Mouse (Mus musculus): ENCODE measurements at regions not wholly inside any gene's neighbourhood (a gene's known extent, or its start where the extent isn't known, plus 50 kb on each side); places are given as distances from the start of the nearest gene placed in this dataset.

GRCm38 (mm10) chr9:60983246-60983645, 188.9 kb downstream of the Uaca start:
- TF ChIP-seq CTCF (IDR thresholded peaks at IDR 0.05; ENCODE audit: low read depth, low read length), result no peak
- no peak for TF ChIP-seq GATA1 (IDR thresholded peaks at IDR 0.05; ENCODE audit: borderline replicate concordance, low read length)
- no peak for TF ChIP-seq POLR2AphosphoS5 (IDR thresholded peaks at IDR 0.05; ENCODE audit: insufficient replicate concordance, low read depth, low read length)
- TF ChIP-seq TAL1 (conservative IDR thresholded peaks at IDR 0.05; ENCODE audit: low read depth, low read length), result no peak
- TF ChIP-seq GATA2 (IDR thresholded peaks at IDR 0.05; ENCODE audit: borderline replicate concordance, low read depth, low read length), result no peak
